Mouse (Mus musculus) MEL (cell line): ENCODE data around the gene Vwa5b2. TPM values are rescaled to one million over a fixed set of nuclear protein-coding genes. Genes with fewer than 3 reads are reported as not detected.

ENCODE experiments used
- DNase-seq: peaks from one replicate; pipeline ENCODE4 v3.0.0; 2011; ENCODE audit warnings: low read depth, low spot score
- H3K27ac ChIP-seq: 2 replicates; pipeline ENCODE4 v1.5.1; 2012; ENCODE audit warnings: low read depth, mild to moderate bottlenecking, control low read depth, low read length, moderate library complexity; ENCODE audit not compliant: control insufficient read depth
- H3K27me3 ChIP-seq, 2 experiments: fragments of 150-350 bp in 1 of 2; sonication (generic) in 1 of 2; 2 replicates each; pipeline ENCODE4 v1.6.1; 2012; ENCODE audit warnings: low read length in 2 of 2, mild to moderate bottlenecking in 2 of 2, improper control_type of control experiment in 1 of 2, moderate library complexity in 1 of 2; ENCODE audit not compliant: insufficient read depth in 2 of 2, control insufficient read depth in 1 of 2
- H3K36me3 ChIP-seq, 2 experiments: 2 replicates each; pipeline ENCODE4 v1.6.1; 2012 to 2014; ENCODE audit warnings: low read length in 2 of 2, improper control_type of control experiment in 1 of 2, inconsistent platforms in 1 of 2, mild to moderate bottlenecking in 1 of 2; ENCODE audit not compliant: insufficient read depth in 2 of 2, control insufficient read depth in 1 of 2
- H3K4me1 ChIP-seq, 2 experiments: fragments of 150-350 bp in 1 of 2; sonication (generic) in 1 of 2; 2 replicates each; pipeline ENCODE4 v1.6.1; 2012; ENCODE audit warnings: low read length in 2 of 2, improper control_type of control experiment in 1 of 2, mild to moderate bottlenecking in 1 of 2; ENCODE audit not compliant: insufficient read depth in 2 of 2, control insufficient read depth in 1 of 2
- H3K4me3 ChIP-seq, 2 experiments: fragments of 150-350 bp in 1 of 2; sonication (generic) in 1 of 2; 2 replicates each; pipeline ENCODE4 v1.5.1; 2012; ENCODE audit warnings: low read depth in 2 of 2, low read length in 2 of 2, mild to moderate bottlenecking in 2 of 2, moderate library complexity in 2 of 2, control low read depth in 1 of 2, improper control_type of control experiment in 1 of 2; ENCODE audit not compliant: control insufficient read depth in 1 of 2, insufficient read depth in 1 of 2
- H3K79me2 ChIP-seq: 2 replicates; pipeline ENCODE4 v1.6.1; 2012; ENCODE audit warnings: mild to moderate bottlenecking, low read length, moderate library complexity; ENCODE audit not compliant: control insufficient read depth, poor library complexity, insufficient read depth
- H3K9ac ChIP-seq: 2 replicates; pipeline ENCODE4 v1.6.1; 2012; ENCODE audit warnings: low read depth, mild to moderate bottlenecking, control low read depth, low read length, moderate library complexity; ENCODE audit not compliant: control insufficient read depth, poor library complexity, severe bottlenecking
- H3K9me3 ChIP-seq: fragments of 150-350 bp; sonication (generic); replicated peaks from 2 replicates; pipeline ENCODE4 v1.6.1; 2012; ENCODE audit warnings: mild to moderate bottlenecking, low read length, improper control_type of control experiment, moderate library complexity; ENCODE audit not compliant: insufficient read depth
- CHD1 ChIP-seq: IDR thresholded peaks from 2 replicates; pipeline ENCODE4 v1.6.1; 2012; ENCODE audit warnings: low read depth, mild to moderate bottlenecking, inconsistent platforms, low read length, improper control_type of control experiment
- CHD2 ChIP-seq: IDR thresholded peaks from 2 replicates; pipeline ENCODE4 v1.6.1; 2011; ENCODE audit warnings: low read length, improper control_type of control experiment
- CTCF ChIP-seq, 3 experiments: IDR thresholded peaks in 2 of 3; conservative IDR thresholded peaks in 1 of 3; 2 replicates each; pipeline ENCODE4 v1.5.1; 2011 to 2012; ENCODE audit warnings: low read length in 3 of 3, low read depth in 2 of 3, mild to moderate bottlenecking in 2 of 3, improper control_type of control experiment in 1 of 3, inconsistent platforms in 1 of 3, mixed read lengths in 1 of 3, moderate library complexity in 1 of 3; ENCODE audit not compliant: control insufficient read depth in 1 of 3, insufficient read depth in 1 of 3, poor library complexity in 1 of 3, severe bottlenecking in 1 of 3
- E2F4 ChIP-seq: IDR thresholded peaks from 2 replicates; pipeline ENCODE4 v1.6.1; 2011; ENCODE audit warnings: low read depth, low read length, improper control_type of control experiment, borderline replicate concordance
- EP300 ChIP-seq, 2 experiments: IDR thresholded peaks; 2 replicates each; pipeline ENCODE4 v1.6.1; 2011; ENCODE audit warnings: improper control_type of control experiment in 2 of 2, low read length in 2 of 2, low read depth in 1 of 2, mild to moderate bottlenecking in 1 of 2
- ETS1 ChIP-seq: IDR thresholded peaks from 2 replicates; pipeline ENCODE4 v1.6.1; 2012; ENCODE audit warnings: low read depth, mild to moderate bottlenecking, inconsistent platforms, low read length, improper control_type of control experiment, moderate library complexity
- GABPA ChIP-seq: IDR thresholded peaks from 2 replicates; pipeline ENCODE4 v1.6.1; 2012; ENCODE audit warnings: low read depth, mild to moderate bottlenecking, inconsistent platforms, low read length, improper control_type of control experiment, moderate library complexity
- HCFC1 ChIP-seq: IDR thresholded peaks from 2 replicates; pipeline ENCODE4 v1.6.1; 2012; ENCODE audit warnings: low read depth, mild to moderate bottlenecking, inconsistent platforms, low read length, improper control_type of control experiment, moderate library complexity
- JUND ChIP-seq: IDR thresholded peaks from 2 replicates; pipeline ENCODE4 v1.6.1; 2011; ENCODE audit warnings: low read depth, mild to moderate bottlenecking, improper control_type of control experiment, low read length
- KAT2A ChIP-seq: conservative IDR thresholded peaks from 2 replicates; pipeline ENCODE4 v1.6.1; 2012; ENCODE audit warnings: low read depth, low read length, improper control_type of control experiment, inconsistent platforms
- MAFK ChIP-seq: IDR thresholded peaks from 2 replicates; pipeline ENCODE4 v1.6.1; 2011; ENCODE audit warnings: low read depth, mild to moderate bottlenecking, low read length, improper control_type of control experiment, borderline replicate concordance
- MAX ChIP-seq: IDR thresholded peaks from 2 replicates; pipeline ENCODE4 v1.6.1; 2011; ENCODE audit warnings: low read length, improper control_type of control experiment
- MAZ ChIP-seq: IDR thresholded peaks from 2 replicates; pipeline ENCODE4 v1.6.1; 2012; ENCODE audit warnings: low read depth, mild to moderate bottlenecking, inconsistent platforms, low read length, improper control_type of control experiment
- MEF2A ChIP-seq: IDR thresholded peaks from 2 replicates; pipeline ENCODE4 v1.6.1; 2014; ENCODE audit warnings: low read depth, mild to moderate bottlenecking, inconsistent platforms, low read length, improper control_type of control experiment; ENCODE audit not compliant: poor library complexity, insufficient replicate concordance, severe bottlenecking; ENCODE audit errors: extremely low read depth
- MYB ChIP-seq: IDR thresholded peaks from 2 replicates; pipeline ENCODE4 v1.6.1; 2011; ENCODE audit warnings: mild to moderate bottlenecking, low read depth, low read length, improper control_type of control experiment
- MYC ChIP-seq: IDR thresholded peaks from 2 replicates; pipeline ENCODE4 v1.6.1; 2011; ENCODE audit warnings: low read depth, mild to moderate bottlenecking, low read length, improper control_type of control experiment, moderate library complexity
- NRF1 ChIP-seq: IDR thresholded peaks from 2 replicates; pipeline ENCODE4 v1.6.1; 2014; ENCODE audit warnings: low read depth, mild to moderate bottlenecking, inconsistent platforms, low read length, improper control_type of control experiment, moderate library complexity; ENCODE audit not compliant: poor library complexity, insufficient read depth, severe bottlenecking
- POLR2A ChIP-seq, 2 experiments: IDR thresholded peaks; 2 replicates each; pipeline ENCODE4 v1.6.1; 2011 to 2012; ENCODE audit warnings: low read length in 2 of 2, mild to moderate bottlenecking in 2 of 2, control low read depth in 1 of 2, improper control_type of control experiment in 1 of 2, low read depth in 1 of 2, moderate library complexity in 1 of 2; ENCODE audit not compliant: control insufficient read depth in 1 of 2, insufficient read depth in 1 of 2, poor library complexity in 1 of 2
- RAD21 ChIP-seq: IDR thresholded peaks from 2 replicates; pipeline ENCODE4 v1.6.1; 2011; ENCODE audit warnings: mild to moderate bottlenecking, low read depth, low read length, improper control_type of control experiment
- RCOR1 ChIP-seq: IDR thresholded peaks from 2 replicates; pipeline ENCODE4 v1.6.1; 2012; ENCODE audit warnings: low read depth, mild to moderate bottlenecking, inconsistent platforms, low read length, improper control_type of control experiment
- SIN3A ChIP-seq: IDR thresholded peaks from 2 replicates; pipeline ENCODE4 v1.6.1; 2012; ENCODE audit warnings: low read length, improper control_type of control experiment, inconsistent platforms
- TAL1 ChIP-seq: IDR thresholded peaks from 2 replicates; pipeline ENCODE4 v1.6.1; 2012; ENCODE audit warnings: mild to moderate bottlenecking, inconsistent platforms, low read length, moderate library complexity, mixed read lengths
- TCF12 ChIP-seq: IDR thresholded peaks from 2 replicates; pipeline ENCODE4 v1.6.1; 2014; ENCODE audit warnings: low read depth, mild to moderate bottlenecking, inconsistent platforms, low read length, improper control_type of control experiment, moderate library complexity
- UBTF ChIP-seq: IDR thresholded peaks from 2 replicates; pipeline ENCODE4 v1.6.1; 2012; ENCODE audit warnings: low read depth, mild to moderate bottlenecking, inconsistent platforms, low read length, improper control_type of control experiment, moderate library complexity, borderline replicate concordance; ENCODE audit not compliant: insufficient read depth
- USF1 ChIP-seq: IDR thresholded peaks from 2 replicates; pipeline ENCODE4 v1.6.1; 2014; ENCODE audit warnings: low read depth, mild to moderate bottlenecking, inconsistent platforms, low read length, improper control_type of control experiment, moderate library complexity
- ZKSCAN1 ChIP-seq: IDR thresholded peaks from 2 replicates; pipeline ENCODE4 v1.6.1; 2012; ENCODE audit warnings: low read depth, mild to moderate bottlenecking, inconsistent platforms, low read length, improper control_type of control experiment, moderate library complexity
- ZMIZ1 ChIP-seq: IDR thresholded peaks from 2 replicates; pipeline ENCODE4 v1.6.1; 2012; ENCODE audit warnings: low read depth, mild to moderate bottlenecking, inconsistent platforms, low read length, improper control_type of control experiment, moderate library complexity
- ZNF384 ChIP-seq: IDR thresholded peaks from 2 replicates; pipeline ENCODE4 v1.6.1; 2012; ENCODE audit warnings: low read depth, mild to moderate bottlenecking, inconsistent platforms, low read length, improper control_type of control experiment
- polyA plus RNA-seq, 2 experiments: library from polyadenylated mRNA; stranded (reverse) in 1 of 2; unstranded in 1 of 2; fragments of >175 nt in 1 of 2; fragments of >200 nt in 1 of 2; gene quantifications; 2 replicates each; pipeline versions ENCODE4 v1.2.1 to v1.2.4; 2012; ENCODE audit warnings: low replicate concordance in 2 of 2, low read depth in 1 of 2; ENCODE audit not compliant: insufficient read length in 2 of 2, insufficient read depth in 1 of 2, missing spikeins in 1 of 2
- total RNA-seq: library from RNA; depleted of rRNA; stranded (reverse); fragments of 300-350 nt; gene quantifications from 2 replicates; pipeline ENCODE4 v1.2.3, GENCODE M21; 2012

Vwa5b2 gene
- total and polyA plus RNA-seq, 3 experiments, result 0.15 to 0.33 TPM; not detected in 1

GRCm38 (mm10) chr16:20547423-20547822 lies 41.8 kb upstream of the Vwa5b2 start:
- Histone ChIP-seq H3K9me3 (no peaks in the 10 kb centered on the region), H3K79me2 (peaks cover 13% of the 10 kb centered on the region), H3K4me1 (peaks cover 0 to 10% of the 10 kb centered on the region in 2 experiments; a peak in 3 of 4 replicates), H3K9ac (peak overlapping the region; percentile 74), H3K4me3 (peak overlapping the region; percentile 71 to 89), H3K27ac (peak overlapping the region; percentile 78), H3K36me3 (peaks cover 6 to 14% of the 10 kb centered on the region in 2 experiments), H3K27me3 (no peaks in the 10 kb centered on the region)
- no peak for DNase-seq
- TF ChIP-seq ETS1, result no peak
- no peak for TF ChIP-seq POLR2A (IDR thresholded peaks at IDR 0.05; ENCODE audit: control insufficient read depth in 1 of 2, insufficient read depth in 1 of 2, low read depth in 1 of 2, low read length in 2 of 2, poor library complexity in 1 of 2)
- TF ChIP-seq TAL1, result no peak
- TF ChIP-seq ZNF384, result no peak
- TF ChIP-seq CTCF (IDR thresholded peaks at IDR 0.05 in 2 of 3, conservative IDR thresholded peaks at IDR 0.05 in 1 of 3; ENCODE audit: control insufficient read depth in 1 of 3, insufficient read depth in 1 of 3, low read depth in 2 of 3, low read length in 3 of 3, poor library complexity in 1 of 3, severe bottlenecking in 1 of 3), result no peak
- TF ChIP-seq EP300 (IDR thresholded peaks at IDR 0.05; ENCODE audit: low read depth in 1 of 2, low read length in 2 of 2), result no peak

GRCm38 (mm10) chr16:20548096-20548948 lies 40.9 kb upstream of the Vwa5b2 start, which contains the start of gene Abcf3:
Gene Abcf3, plus strand, starts transcription at chr16:20548577.
- H3K79me2 ChIP-seq, result peaks cover 13% of the 10 kb centered on the region
- peak within 1 kb of the TSS; percentile 91 to 94 for H3K4me3 ChIP-seq
- H3K4me1 ChIP-seq, result peaks cover 0 to 10% of the 10 kb centered on the region in 2 experiments; a peak in 3 of 4 replicates
- H3K9me3 ChIP-seq, result no peaks in the 10 kb centered on the region
- DNase-seq, result peak; percentile 100
- H3K27me3 ChIP-seq, result no peaks in the 10 kb centered on the region
- H3K27ac ChIP-seq, result peak within 1 kb of the TSS; percentile 78
- peak within 1 kb of the TSS; percentile 89 for H3K9ac ChIP-seq
- H3K36me3 ChIP-seq, result peaks cover 9 to 14% of the 10 kb centered on the region in 2 experiments
- TF ChIP-seq MAZ, result peak; percentile 57; the same call in 1 of the 2 replicates
- TF ChIP-seq E2F4, result no peak
- no peak for TF ChIP-seq ZKSCAN1
- TF ChIP-seq HCFC1, result peak; percentile 88
- TF ChIP-seq ZNF384, result no peak
- peak in 1 of 2 experiments; percentile 19; a peak in 1 of 4 replicates for TF ChIP-seq EP300 (IDR thresholded peaks at IDR 0.05; ENCODE audit: low read depth in 1 of 2, low read length in 2 of 2)
- TF ChIP-seq CHD1, result no peak
- 0 out of 2 replicates have a peak, but pooled peaks have one; percentile 18 for TF ChIP-seq USF1
- TF ChIP-seq MEF2A, result no peak
- TF ChIP-seq KAT2A, result no peak; the same call in 1 of the 2 replicates
- no peak for TF ChIP-seq JUND
- peak; percentile 50; the same call in 1 of the 2 replicates for TF ChIP-seq TCF12
- no peak for TF ChIP-seq RCOR1
- TF ChIP-seq ZMIZ1, result peak; percentile 65
- TF ChIP-seq RAD21, result no peak
- TF ChIP-seq MAX, result peak; percentile 59
- TF ChIP-seq MAFK, result peak; percentile 73; the same call in 1 of the 2 replicates
- peak; percentile 45 to 90; a peak in 3 of 4 replicates for TF ChIP-seq POLR2A (IDR thresholded peaks at IDR 0.05; ENCODE audit: control insufficient read depth in 1 of 2, insufficient read depth in 1 of 2, low read depth in 1 of 2, low read length in 2 of 2, poor library complexity in 1 of 2)
- TF ChIP-seq SIN3A, result peak; percentile 81
- TF ChIP-seq GABPA, result peak; percentile 69
- TF ChIP-seq CHD2, result no peak
- TF ChIP-seq NRF1, result peak; percentile 95
- TF ChIP-seq UBTF, result no peak
- no peak for TF ChIP-seq MYB
- peak; percentile 89 for TF ChIP-seq MYC
